ENCODE assay signal across 9 mouse cellular contexts in genomic region chr12:79512205-79512886, GRCm38 (mm10).
A peak's percentile ranks its signal among the peaks of the same experiment; 100 is the strongest.
DNase-seq lines count a peak whose midpoint lies in the region; ATAC-seq and TF ChIP-seq lines count a peak whose summit lies in the region.
"Had no signal": no experiment of that assay in that cellular context is flagged by ENCODE, and none has a peak within 500 bp of the region (broad histone marks: within the 10 kb centered on the region; RNA-seq: fewer than 3 reads in every experiment).

No protein-coding gene starts in this region.

- H3K36me3 ChIP-seq in heart, embryonic 13.5 days = no peaks in the 10 kb centered on the region
- H3K36me3 ChIP-seq in lung, embryonic 16.5 days (ENCODE audit: control insufficient read depth, insufficient read depth, low read length) = no peaks in the 10 kb centered on the region
- H3K36me3 ChIP-seq in embryonic facial prominence, embryonic 13.5 days = no peaks in the 10 kb centered on the region
- H3K36me3 ChIP-seq in myocyte (ENCODE audit: control insufficient read depth, insufficient read depth) = no peaks in the 10 kb centered on the region

- H3ac ChIP-seq in myocyte (ENCODE audit: control insufficient read depth, insufficient read length) = no peak overlapping the region

- ATAC-seq in heart, embryonic 13.5 days (ENCODE audit: extremely low read depth, insufficient number of reproducible peaks, low FRiP score, low TSS enrichment) = no peak
- ATAC-seq in lung, embryonic 16.5 days (ENCODE audit: low read depth) = peak; percentile 48
- ATAC-seq in embryonic facial prominence, embryonic 13.5 days (ENCODE audit: insufficient number of reproducible peaks, insufficient read depth, low FRiP score, low TSS enrichment, low read depth) = no peak

- peak overlapping the region; percentile 82 for H3K27ac ChIP-seq in heart, embryonic 13.5 days (replicated peaks)
- peak overlapping the region; percentile 96 for H3K27ac ChIP-seq in lung, embryonic 16.5 days (ENCODE audit: low read length)
- H3K27ac ChIP-seq in embryonic facial prominence, embryonic 13.5 days = peak overlapping the region; percentile 93

- H3K4me1 ChIP-seq in heart, embryonic 13.5 days = peaks cover 26% of the 10 kb centered on the region
- peaks cover 33% of the 10 kb centered on the region for H3K4me1 ChIP-seq in lung, embryonic 16.5 days (replicated peaks; ENCODE audit: control insufficient read depth, insufficient read depth, low read length)
- peaks cover 37% of the 10 kb centered on the region for H3K4me1 ChIP-seq in embryonic facial prominence, embryonic 13.5 days

- no peak overlapping the region for H3K4me3 ChIP-seq in heart, embryonic 13.5 days
- H3K4me3 ChIP-seq in lung, embryonic 16.5 days (ENCODE audit: low read length) = no peak overlapping the region
- no peak overlapping the region for H3K4me3 ChIP-seq in embryonic facial prominence, embryonic 13.5 days
- no peak overlapping the region for H3K4me3 ChIP-seq in myocyte

- no peak overlapping the region for H3K4me2 ChIP-seq in heart, embryonic 13.5 days
- H3K4me2 ChIP-seq in lung, embryonic 16.5 days (ENCODE audit: low read depth, low read length) = no peak overlapping the region
- H3K4me2 ChIP-seq in embryonic facial prominence, embryonic 13.5 days = no peak overlapping the region
- peak overlapping the region; percentile 53 for H3K4me2 ChIP-seq in myocyte (ENCODE audit: low read depth)

- no peak for DNase-seq in heart, adult 8-10 months (ENCODE audit: low spot score)
- no peak for DNase-seq in lung, adult 18-20 months
- DNase-seq in cerebellum, adult 11 months = no peak
- no peak for DNase-seq in cerebellum, postnatal 25 days
- DNase-seq: liver had no signal

- no peak for TF ChIP-seq POLR2A in myocyte (IDR thresholded peaks at IDR 0.05; ENCODE audit: insufficient read length, low read depth)

- H3K9ac ChIP-seq in heart, embryonic 13.5 days = no peak overlapping the region
- peak overlapping the region; percentile 17; the same call in 1 of the 2 replicates for H3K9ac ChIP-seq in lung, embryonic 16.5 days (ENCODE audit: low read length)
- H3K9ac ChIP-seq in embryonic facial prominence, embryonic 13.5 days = no peak overlapping the region

- no peaks in the 10 kb centered on the region for H3K79me2 ChIP-seq in myocyte (ENCODE audit: control insufficient read depth, insufficient read depth)

- WGBS in heart, embryonic 13.5 days = 70% methylated on average over 10 of the region's 10 CpGs
- 39% methylated on average over 10 of the region's 10 CpGs for WGBS in lung, embryonic 16.5 days
- WGBS in embryonic facial prominence, embryonic 13.5 days = 65% methylated on average over 10 of the region's 10 CpGs

- no peaks in the 10 kb centered on the region for H3K27me3 ChIP-seq in heart, embryonic 13.5 days (replicated peaks)
- H3K27me3 ChIP-seq in lung, embryonic 16.5 days (ENCODE audit: control insufficient read depth, insufficient read depth, low read depth, low read length) = no peaks in the 10 kb centered on the region
- H3K27me3 ChIP-seq in embryonic facial prominence, embryonic 13.5 days = no peaks in the 10 kb centered on the region
- no peaks in the 10 kb centered on the region for H3K27me3 ChIP-seq in myocyte (ENCODE audit: control insufficient read depth, insufficient read depth, insufficient read length)

- H3K9me3 ChIP-seq in heart, embryonic 13.5 days = no peaks in the 10 kb centered on the region
- H3K9me3 ChIP-seq in lung, embryonic 16.5 days (ENCODE audit: control insufficient read depth, low read length) = no peaks in the 10 kb centered on the region
- H3K9me3 ChIP-seq in embryonic facial prominence, embryonic 13.5 days = no peaks in the 10 kb centered on the region

TF ChIP-seq in myocyte, 11 proteins besides CTCF, POLR2A, EP300 and RAD21:
- TF ChIP-seq MYOG (IDR thresholded peaks at IDR 0.05; ENCODE audit: control insufficient read depth in 1 of 3, insufficient read depth in 1 of 3, insufficient read length in 2 of 3, low read depth in 2 of 3) (peak in 1 of 3 experiments; percentile 26), USF1 (IDR thresholded peaks at IDR 0.05; ENCODE audit: low read depth) (no peak), MYOD1 (IDR thresholded peaks at IDR 0.05; ENCODE audit: control insufficient read depth in 1 of 3, insufficient read length in 2 of 3, low read depth in 2 of 3) (peak in 2 of 3 experiments; percentile 12 to 32)
